Mouse (Mus musculus) lung, embryonic 16.5 days (tissue): ENCODE data around the gene Reep1. TPM values are rescaled to one million over a fixed set of nuclear protein-coding genes. Genes with fewer than 3 reads are reported as not detected.

ENCODE experiments used
- ATAC-seq: fragments of 200-750 bp; cut with Nextera tagmentation; 2 replicates; pipeline ENCODE4 v1.8.0; 2017; ENCODE audit warnings: low read depth, mild to moderate bottlenecking, moderate library complexity
- H3K27ac ChIP-seq: fragments of 300-500 bp; sonication (generic); 2 replicates; pipeline ENCODE4 v1.5.1; 2014; ENCODE audit warnings: mild to moderate bottlenecking, control low read depth, low read length
- H3K27me3 ChIP-seq: fragments of 300-500 bp; sonication (generic); 2 replicates; pipeline ENCODE4 v1.6.1; 2014; ENCODE audit warnings: low read depth, low read length, mixed read lengths; ENCODE audit not compliant: control insufficient read depth, insufficient read depth
- H3K36me3 ChIP-seq: fragments of 300-500 bp; sonication (generic); 2 replicates; pipeline ENCODE4 v1.6.1; 2014; ENCODE audit warnings: low read length; ENCODE audit not compliant: control insufficient read depth, insufficient read depth
- H3K4me1 ChIP-seq: fragments of 300-500 bp; sonication (generic); replicated peaks from 2 replicates; pipeline ENCODE4 v1.6.1; 2014; ENCODE audit warnings: low read length, mixed read lengths; ENCODE audit not compliant: control insufficient read depth, insufficient read depth
- H3K4me2 ChIP-seq: fragments of 300-500 bp; sonication (generic); 2 replicates; pipeline ENCODE4 v1.6.1; 2014; ENCODE audit warnings: low read depth, low read length, control low read depth
- H3K4me3 ChIP-seq: fragments of 300-500 bp; sonication (generic); 2 replicates; pipeline ENCODE4 v1.5.1; 2014; ENCODE audit warnings: mild to moderate bottlenecking, low read length, control low read depth
- H3K9ac ChIP-seq: fragments of 300-500 bp; sonication (generic); 2 replicates; pipeline ENCODE4 v1.6.1; 2014; ENCODE audit warnings: low read length, control low read depth
- H3K9me3 ChIP-seq: fragments of 300-500 bp; sonication (generic); 2 replicates; pipeline ENCODE4 v1.6.1; 2016; ENCODE audit warnings: low read length; ENCODE audit not compliant: control insufficient read depth
- WGBS: fragments of 180-500 bp; shearing (Covaris S2); extraction: QIAGEN DNeasy Blood & Tissue Kit; methylation state at CpG from one replicate; pipeline ENCODE4 v1.1.7; 2014; 5-methylcytosine and 5-hydroxymethylcytosine counted together
- polyA plus RNA-seq: library from polyadenylated mRNA; unstranded; fragments of >200 nt; fragmentation: Nextera tagmentation; extraction: Ambion mirVana; gene quantifications from 2 replicates; pipeline ENCODE4 v1.2.1, GENCODE M21; 2015

The Reep1 gene
- polyA plus RNA-seq, 1 experiment from 2014 or later: 17.3 TPM

DNA sequence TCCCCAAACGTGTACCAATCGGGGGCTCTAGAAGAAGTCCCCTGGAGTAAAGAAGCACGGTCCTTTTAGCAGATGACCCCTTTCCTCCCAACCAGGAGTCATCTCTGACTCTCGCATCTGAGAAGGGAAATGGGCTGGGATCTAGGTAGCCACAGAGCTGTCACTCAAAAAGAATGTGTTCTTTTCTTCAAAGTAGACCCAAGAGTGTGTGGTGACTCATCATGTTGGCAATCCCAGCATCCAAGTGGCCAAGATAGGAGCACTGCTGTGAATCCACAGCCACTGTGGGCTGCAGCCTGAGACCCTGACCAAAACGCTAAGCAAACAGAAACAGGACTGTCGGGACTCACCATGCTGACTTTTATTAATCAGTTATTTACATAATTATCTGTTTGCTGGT, 37.6 kb downstream of the Reep1 start:
- Histone ChIP-seq H3K4me1 (peaks cover 3% of the 10 kb centered on the region; the same call in 1 of the 2 replicates), H3K9me3 (no peaks in the 10 kb centered on the region), H3K4me3 (no peak overlapping the region), H3K27me3 (no peaks in the 10 kb centered on the region), H3K27ac (no peak overlapping the region), H3K36me3 (no peaks in the 10 kb centered on the region), H3K4me2 (no peak overlapping the region), H3K9ac (no peak overlapping the region)
- WGBS: 74% methylated on average over 6 of the region's 6 CpGs
- no peak for ATAC-seq

DNA sequence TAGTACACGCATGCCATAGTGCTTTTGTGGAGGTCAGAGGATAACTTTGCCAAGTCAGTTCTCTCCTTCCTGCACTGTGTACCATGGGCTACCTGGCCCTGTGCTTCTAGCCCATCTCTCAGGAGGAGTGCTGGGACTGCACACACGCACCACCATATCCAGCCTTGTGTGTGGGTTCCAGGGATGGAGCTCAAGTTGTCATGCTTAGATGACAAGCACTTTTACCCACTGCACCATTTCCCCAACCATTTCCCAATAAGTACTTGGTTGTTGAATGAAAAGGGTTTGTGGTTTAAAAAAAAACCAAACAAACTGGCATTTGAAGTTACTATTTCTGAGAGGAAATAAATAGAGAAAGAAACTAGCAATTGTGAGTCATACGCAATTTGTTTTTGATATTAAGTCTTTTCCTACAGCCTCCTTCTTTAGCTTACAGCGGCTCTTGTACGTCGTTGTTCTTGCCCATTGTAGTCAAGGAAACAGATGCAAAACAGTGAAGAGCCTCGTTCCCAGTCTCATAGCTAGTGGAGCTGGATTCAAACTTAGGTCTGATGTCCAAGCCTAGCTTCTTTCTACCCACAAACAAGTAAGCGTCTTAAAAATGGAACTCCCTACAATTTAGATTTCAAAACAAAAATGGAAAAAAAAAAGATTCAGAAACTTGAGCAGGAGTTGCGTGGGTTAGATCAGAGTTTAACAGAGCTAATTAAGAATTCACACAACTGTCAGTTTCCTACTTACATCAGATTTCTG, 38.3 kb downstream of the Reep1 start:
- H3K4me2 ChIP-seq: no peak overlapping the region
- H3K9ac ChIP-seq: no peak overlapping the region
- H3K27me3 ChIP-seq: no peaks in the 10 kb centered on the region
- H3K9me3 ChIP-seq: no peaks in the 10 kb centered on the region
- no peak overlapping the region for H3K4me3 ChIP-seq
- no peaks in the 10 kb centered on the region for H3K36me3 ChIP-seq
- ATAC-seq: no peak
- no peak overlapping the region for H3K27ac ChIP-seq
- WGBS: 82% methylated on average over 9 of the region's 9 CpGs
- H3K4me1 ChIP-seq: peaks cover 3% of the 10 kb centered on the region; the same call in 1 of the 2 replicates

DNA sequence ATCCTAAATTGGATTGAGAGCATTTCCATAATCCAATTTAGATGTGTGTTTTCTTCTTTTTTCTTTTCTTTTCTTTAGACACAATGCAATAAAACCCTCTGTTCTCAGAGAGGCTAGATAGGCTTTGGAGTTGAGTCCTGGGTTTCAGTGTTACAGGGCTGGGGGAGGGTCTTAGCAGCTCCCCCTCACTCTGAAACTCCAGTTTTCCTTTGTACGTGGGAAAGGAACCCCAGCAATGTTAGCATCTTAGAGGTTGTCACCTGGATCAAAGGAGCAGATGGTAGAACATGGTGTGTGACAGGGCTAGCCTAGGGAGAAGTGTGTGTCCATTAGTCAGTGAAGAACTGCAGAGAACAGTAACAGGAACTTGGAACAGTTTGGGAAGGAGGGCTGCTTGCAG, 38.9 kb downstream of the Reep1 start:
- no peaks in the 10 kb centered on the region for H3K36me3 ChIP-seq
- H3K4me3 ChIP-seq: no peak overlapping the region
- H3K27me3 ChIP-seq: no peaks in the 10 kb centered on the region
- no peak overlapping the region for H3K9ac ChIP-seq
- ATAC-seq: no peak
- H3K4me2 ChIP-seq: no peak overlapping the region
- no peaks in the 10 kb centered on the region for H3K4me1 ChIP-seq
- H3K9me3 ChIP-seq: no peaks in the 10 kb centered on the region
- H3K27ac ChIP-seq: no peak overlapping the region
- WGBS: 35% methylated on average over 1 of the region's 1 CpGs

DNA sequence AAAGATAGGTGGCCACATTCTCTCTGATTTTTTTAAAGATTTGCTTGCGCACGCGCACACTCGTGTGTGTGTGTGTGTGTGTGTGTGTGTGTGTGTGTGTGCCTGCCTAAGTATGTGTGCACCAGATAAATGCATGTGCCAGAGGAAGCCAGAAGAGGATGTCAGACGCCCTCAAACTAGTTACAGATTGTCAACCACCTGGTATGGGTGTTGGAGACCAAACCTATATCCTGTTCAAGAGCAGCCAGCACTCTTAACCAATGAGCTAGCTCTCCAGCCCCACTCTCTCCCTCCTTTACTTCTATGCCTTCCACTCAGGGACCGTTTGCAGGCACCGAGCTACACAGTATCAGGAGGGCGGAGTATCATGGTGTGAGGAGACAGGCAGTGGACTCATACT, 39.5 kb downstream of the Reep1 start:
- no peak overlapping the region for H3K4me3 ChIP-seq
- H3K4me2 ChIP-seq: no peak overlapping the region
- ATAC-seq: no peak
- no peak overlapping the region for H3K27ac ChIP-seq
- H3K36me3 ChIP-seq: no peaks in the 10 kb centered on the region
- no peaks in the 10 kb centered on the region for H3K4me1 ChIP-seq
- H3K9me3 ChIP-seq: no peaks in the 10 kb centered on the region
- H3K9ac ChIP-seq: no peak overlapping the region
- 69% methylated on average over 8 of the region's 8 CpGs for WGBS
- no peaks in the 10 kb centered on the region for H3K27me3 ChIP-seq

DNA sequence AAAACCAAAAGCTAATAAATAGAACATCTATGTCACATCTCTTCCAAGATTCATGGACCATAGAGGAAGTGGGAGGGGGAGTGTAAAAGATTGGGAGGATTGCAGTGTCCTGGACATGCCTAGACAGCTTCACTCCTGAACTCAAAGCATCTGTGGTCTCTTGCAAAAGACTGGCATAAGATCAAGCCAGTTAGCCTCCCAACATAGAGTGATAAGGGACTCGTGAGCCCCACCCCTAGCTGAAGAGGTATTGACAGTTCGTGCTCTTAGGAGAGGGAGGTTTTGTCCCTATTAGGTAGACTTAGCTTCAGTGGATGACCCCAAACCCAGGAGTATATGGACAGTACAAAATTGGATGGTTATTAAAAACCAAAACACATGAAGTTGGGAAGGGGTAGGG, 44.2 kb downstream of the Reep1 start:
- Histone ChIP-seq H3K27me3 (no peaks in the 10 kb centered on the region), H3K27ac (no peak overlapping the region), H3K4me1 (peaks cover 9% of the 10 kb centered on the region), H3K9ac (no peak overlapping the region), H3K4me2 (no peak overlapping the region), H3K36me3 (no peaks in the 10 kb centered on the region), H3K4me3 (no peak overlapping the region), H3K9me3 (no peaks in the 10 kb centered on the region)
- WGBS: 40% methylated on average over 2 of the region's 2 CpGs
- no peak for ATAC-seq

DNA sequence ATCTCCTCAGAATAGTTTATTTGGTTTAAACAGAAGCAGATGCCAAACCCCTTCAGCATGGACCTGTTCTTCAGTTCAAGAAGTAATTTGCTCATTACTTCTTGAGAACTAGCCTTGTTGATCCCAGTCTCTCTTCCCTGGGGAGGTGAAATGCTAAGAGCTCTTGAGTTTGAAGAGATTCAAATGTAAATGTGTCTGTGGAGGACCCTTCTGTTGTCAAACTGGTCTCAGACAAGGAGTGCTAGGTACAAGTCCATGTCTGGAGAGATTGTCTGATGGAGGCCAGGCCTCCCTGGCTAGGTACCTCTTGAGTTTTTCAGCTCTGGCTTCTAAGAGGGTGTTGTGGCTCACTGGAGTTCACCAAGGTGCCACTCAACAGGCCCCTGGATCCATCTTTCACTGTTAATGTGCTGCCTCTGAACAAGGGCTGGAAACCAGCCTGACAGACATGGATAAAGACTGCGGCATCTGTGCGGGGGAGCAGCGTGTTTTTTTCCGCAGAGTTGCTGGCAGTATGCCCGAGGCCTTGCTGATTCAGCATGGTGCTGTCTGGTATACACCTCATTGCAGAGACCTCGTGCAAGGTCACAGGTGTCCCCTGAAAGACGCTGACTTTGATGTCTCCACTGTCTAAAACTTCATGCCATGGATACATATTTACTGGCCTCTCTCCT, 45.6 kb downstream of the Reep1 start:
- Histone ChIP-seq H3K9me3 (no peaks in the 10 kb centered on the region), H3K4me2 (no peak overlapping the region), H3K9ac (no peak overlapping the region), H3K27ac (no peak overlapping the region), H3K36me3 (no peaks in the 10 kb centered on the region), H3K27me3 (no peaks in the 10 kb centered on the region), H3K4me3 (no peak overlapping the region), H3K4me1 (peaks cover 16% of the 10 kb centered on the region)
- peak; percentile 61 for ATAC-seq
- WGBS: 44% methylated on average over 7 of the region's 7 CpGs

DNA sequence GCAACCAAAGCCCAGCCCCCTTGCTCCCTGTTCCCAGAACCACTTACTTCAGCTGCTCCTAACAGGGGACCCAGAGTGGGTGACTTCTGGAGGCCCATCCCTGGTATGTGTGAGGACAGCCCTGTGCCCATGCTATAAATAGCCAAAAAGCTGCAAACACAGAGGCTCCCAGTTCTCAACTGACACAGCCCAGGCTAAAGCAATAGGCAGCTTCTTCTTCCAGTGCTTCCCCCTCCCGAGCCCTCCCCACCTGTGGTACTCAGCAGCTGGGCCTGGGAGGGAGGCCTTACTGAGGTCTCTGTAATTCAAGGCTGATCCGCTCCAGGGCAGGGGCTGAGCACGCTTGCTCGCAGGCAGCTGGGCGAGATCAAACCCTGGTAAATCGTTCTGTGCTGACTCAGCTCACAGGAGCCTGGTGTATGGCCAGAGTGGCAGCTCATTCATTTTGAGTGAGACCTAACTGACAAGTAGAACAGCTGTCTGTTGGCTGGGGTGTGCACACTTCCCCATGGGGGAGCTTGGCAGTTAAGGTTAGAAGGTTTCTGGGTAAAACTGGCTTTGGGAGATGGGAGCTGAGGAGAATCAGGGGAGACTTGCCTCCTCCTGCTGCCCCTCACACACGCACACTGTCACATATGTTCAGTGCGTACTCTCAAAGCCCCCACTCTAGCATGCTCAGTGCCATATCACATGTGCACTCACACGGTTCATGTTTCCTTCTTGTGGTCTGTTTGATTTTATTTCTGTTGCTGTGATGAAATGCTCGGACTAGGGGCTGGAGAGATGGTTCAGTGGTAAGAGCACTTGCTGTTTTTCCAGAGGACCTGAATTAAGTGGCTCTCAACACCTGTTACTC, 49.9 kb downstream of the Reep1 start:
- no peaks in the 10 kb centered on the region for H3K9me3 ChIP-seq
- no peak overlapping the region for H3K4me3 ChIP-seq
- no peak overlapping the region for H3K9ac ChIP-seq
- no peaks in the 10 kb centered on the region for H3K36me3 ChIP-seq
- 38% methylated on average over 10 of the region's 10 CpGs for WGBS
- ATAC-seq: peak; percentile 91
- H3K4me1 ChIP-seq: peaks cover 14% of the 10 kb centered on the region
- H3K4me2 ChIP-seq: no peak overlapping the region
- H3K27me3 ChIP-seq: no peaks in the 10 kb centered on the region
- no peak overlapping the region for H3K27ac ChIP-seq

DNA sequence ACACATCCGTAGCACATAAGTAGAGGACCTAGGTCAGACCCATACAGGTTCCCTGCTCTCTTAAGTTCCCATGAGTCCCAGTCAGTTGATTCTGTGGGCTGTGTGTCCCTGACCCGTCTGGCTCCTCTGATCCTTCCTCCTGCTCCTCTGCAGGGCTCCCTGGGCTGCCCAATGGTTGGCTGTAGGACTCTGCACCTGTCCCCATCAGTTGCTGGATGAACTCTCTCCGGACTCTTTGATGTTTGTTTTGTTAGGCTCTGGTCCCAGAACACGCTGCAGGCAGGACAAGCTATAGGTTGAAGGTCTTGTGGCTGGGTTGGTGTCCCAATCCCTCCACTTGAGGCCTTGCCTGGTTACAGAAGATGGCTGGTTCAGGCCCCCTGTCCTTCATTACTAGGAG, 51.4 kb downstream of the Reep1 start:
- Histone ChIP-seq H3K27ac (no peak overlapping the region), H3K9me3 (no peaks in the 10 kb centered on the region), H3K36me3 (no peaks in the 10 kb centered on the region), H3K4me3 (no peak overlapping the region), H3K9ac (no peak overlapping the region), H3K4me1 (peaks cover 10% of the 10 kb centered on the region), H3K27me3 (no peaks in the 10 kb centered on the region), H3K4me2 (no peak overlapping the region)
- WGBS: 75% methylated on average over 4 of the region's 4 CpGs
- no peak for ATAC-seq

DNA sequence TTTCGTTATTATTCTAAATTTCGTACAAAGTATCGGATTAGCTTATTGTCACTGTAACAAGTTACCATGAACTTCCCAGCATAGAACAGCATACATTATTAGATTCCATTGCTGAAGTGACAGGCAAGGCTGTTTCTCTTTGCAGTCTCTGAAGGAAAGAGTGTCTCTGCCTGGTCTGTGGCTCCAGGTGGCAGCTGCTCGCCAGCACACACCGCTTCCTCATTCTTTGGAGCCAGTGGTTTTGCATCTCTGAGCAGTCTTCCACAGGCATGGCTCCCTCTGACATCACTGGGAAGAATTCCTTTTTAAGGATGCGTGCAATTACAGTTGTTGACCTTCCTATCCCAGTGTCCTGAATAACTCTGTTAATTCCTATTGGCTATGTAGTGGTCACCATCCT, 52.7 kb downstream of the Reep1 start:
- H3K4me3 ChIP-seq: no peak overlapping the region
- no peaks in the 10 kb centered on the region for H3K36me3 ChIP-seq
- H3K4me1 ChIP-seq: peaks cover 10% of the 10 kb centered on the region
- H3K9ac ChIP-seq: no peak overlapping the region
- H3K4me2 ChIP-seq: no peak overlapping the region
- 90% methylated on average over 6 of the region's 6 CpGs for WGBS
- H3K27me3 ChIP-seq: no peaks in the 10 kb centered on the region
- H3K9me3 ChIP-seq: no peaks in the 10 kb centered on the region
- no peak for ATAC-seq
- no peak overlapping the region for H3K27ac ChIP-seq
